Mouse (Mus musculus) liver, embryonic 16.5 days (tissue): ENCODE results near the gene Sars2. TPM values are rescaled to one million over a fixed set of nuclear protein-coding genes. Genes with fewer than 3 reads are reported as not detected.
A peak's percentile ranks its signal among the peaks of the same experiment; 100 is the strongest.

Experiments used
- ATAC-seq: fragments of 200-750 bp; cut with Nextera tagmentation; 2 replicates; pipeline ENCODE4 v1.8.0; 2017; ENCODE audit warnings: low read depth, mild to moderate bottlenecking, moderate number of reproducible peaks, moderate library complexity
- H3K27ac ChIP-seq: fragments of 300-500 bp; sonication (generic); 2 replicates; pipeline ENCODE4 v1.5.1; 2014; ENCODE audit warnings: mild to moderate bottlenecking, low read length
- H3K27me3 ChIP-seq: fragments of 300-500 bp; sonication (generic); 2 replicates; pipeline ENCODE4 v1.6.1; 2014; ENCODE audit warnings: low read depth, low read length, mixed read lengths; ENCODE audit not compliant: control insufficient read depth, insufficient read depth
- H3K36me3 ChIP-seq: fragments of 300-500 bp; sonication (generic); 2 replicates; pipeline ENCODE4 v1.6.1; 2014; ENCODE audit warnings: mild to moderate bottlenecking; ENCODE audit not compliant: control insufficient read depth, insufficient read depth
- H3K4me1 ChIP-seq: fragments of 300-500 bp; sonication (generic); 2 replicates; pipeline ENCODE4 v1.6.1; 2014; ENCODE audit warnings: low read depth, low read length, mixed read lengths; ENCODE audit not compliant: control insufficient read depth
- H3K4me2 ChIP-seq: fragments of 300-500 bp; sonication (generic); 2 replicates; pipeline ENCODE4 v1.6.1; 2014; ENCODE audit warnings: low read depth, low read length, mixed read lengths
- H3K4me3 ChIP-seq: fragments of 300-500 bp; sonication (generic); 2 replicates; pipeline ENCODE4 v1.5.1; 2014; ENCODE audit warnings: low read depth, mild to moderate bottlenecking, low read length
- H3K9ac ChIP-seq: fragments of 300-500 bp; sonication (generic); 2 replicates; pipeline ENCODE4 v1.6.1; 2014; ENCODE audit warnings: low read depth, low read length
- H3K9me3 ChIP-seq: fragments of 300-500 bp; sonication (generic); replicated peaks from 2 replicates; pipeline ENCODE4 v1.6.1; 2016; ENCODE audit warnings: low read length; ENCODE audit not compliant: control insufficient read depth
- WGBS: fragments of 180-500 bp; shearing (Covaris S2); extraction: QIAGEN DNeasy Blood & Tissue Kit; methylation state at CpG from one replicate; pipeline ENCODE4 v1.1.7; 2014; ENCODE audit not compliant: insufficient replicate concordance; 5-methylcytosine and 5-hydroxymethylcytosine counted together
- polyA plus RNA-seq: library from polyadenylated mRNA; unstranded; fragments of >200 nt; fragmentation: Nextera tagmentation; extraction: Ambion mirVana; gene quantifications from 2 replicates; pipeline ENCODE4 v1.2.1, GENCODE M21; 2015

The Sars2 gene
- polyA plus RNA-seq, 1 experiment from 2014 or later: 10.5 TPM

DNA sequence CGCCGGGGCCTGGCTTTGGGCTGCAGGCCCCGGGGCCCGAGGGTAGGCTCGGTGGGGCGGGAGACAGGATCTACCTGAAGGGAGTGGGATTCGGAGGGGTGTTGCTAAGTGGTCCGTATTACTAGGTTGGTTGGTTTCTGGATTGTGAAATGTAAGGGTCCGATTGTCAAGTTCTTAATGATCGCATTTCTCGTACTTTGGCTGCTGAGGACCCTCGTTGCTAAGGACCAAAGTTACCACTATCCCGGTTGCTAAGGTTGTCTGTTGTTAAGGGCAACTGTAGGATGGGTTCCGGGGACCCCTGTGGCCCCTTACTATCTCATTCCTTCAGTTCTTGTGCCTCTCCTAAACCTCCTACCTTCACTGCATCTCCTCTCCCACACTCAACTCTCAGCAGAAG, 25.1 kb downstream of the Sars2 start:
- Histone ChIP-seq H3K9me3 (no peaks in the 10 kb centered on the region), H3K27ac (peak overlapping the region; percentile 49; the same call in 1 of the 2 replicates), H3K36me3 (no peaks in the 10 kb centered on the region), H3K27me3 (no peaks in the 10 kb centered on the region), H3K4me2 (peak overlapping the region; percentile 89), H3K4me3 (peak overlapping the region; percentile 88), H3K9ac (peak overlapping the region; percentile 74), H3K4me1 (peaks cover 34% of the 10 kb centered on the region)
- no peak for ATAC-seq
- 8% methylated on average over 14 of the region's 14 CpGs for WGBS

DNA sequence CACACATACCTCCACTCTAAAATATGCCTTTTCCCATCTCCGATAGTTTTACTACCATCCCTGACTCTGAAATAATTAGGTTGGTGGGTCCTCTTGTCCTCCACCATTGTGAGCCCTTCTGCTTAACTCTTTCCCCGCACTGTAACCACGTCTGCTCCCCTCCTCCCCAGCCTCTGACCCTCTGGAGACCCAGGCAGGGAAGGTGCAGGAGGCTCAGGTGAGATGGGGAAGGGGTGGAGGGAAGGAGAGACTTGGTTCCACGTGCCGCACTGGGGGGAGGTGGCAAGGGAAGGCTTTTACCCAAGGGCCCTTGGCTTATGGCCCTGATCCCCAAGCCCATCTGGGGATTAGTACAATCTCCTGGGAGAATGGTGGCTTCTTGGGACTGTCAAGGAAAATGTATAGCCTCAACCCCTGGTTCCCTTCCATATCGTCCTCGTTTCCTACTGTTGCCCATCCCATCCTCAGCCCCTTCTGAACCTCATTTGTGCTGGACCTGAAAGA, 25.7 kb downstream of the Sars2 start, which contains the start of gene Nfkbib:
TSS of gene Nfkbib (minus strand) at position 51 of the 504 bp plus-strand sequence.
- Histone ChIP-seq H3K9me3 (no peaks in the 10 kb centered on the region), H3K36me3 (no peaks in the 10 kb centered on the region), H3K27me3 (no peaks in the 10 kb centered on the region), H3K27ac (peak within 1 kb of the TSS; percentile 49; the same call in 1 of the 2 replicates), H3K9ac (peak within 1 kb of the TSS; percentile 74), H3K4me3 (peak within 1 kb of the TSS; percentile 88), H3K4me2 (peak within 1 kb of the TSS; percentile 89), H3K4me1 (peaks cover 34% of the 10 kb centered on the region)
- 59% methylated on average over 7 of the region's 7 CpGs for WGBS
- no peak for ATAC-seq

DNA sequence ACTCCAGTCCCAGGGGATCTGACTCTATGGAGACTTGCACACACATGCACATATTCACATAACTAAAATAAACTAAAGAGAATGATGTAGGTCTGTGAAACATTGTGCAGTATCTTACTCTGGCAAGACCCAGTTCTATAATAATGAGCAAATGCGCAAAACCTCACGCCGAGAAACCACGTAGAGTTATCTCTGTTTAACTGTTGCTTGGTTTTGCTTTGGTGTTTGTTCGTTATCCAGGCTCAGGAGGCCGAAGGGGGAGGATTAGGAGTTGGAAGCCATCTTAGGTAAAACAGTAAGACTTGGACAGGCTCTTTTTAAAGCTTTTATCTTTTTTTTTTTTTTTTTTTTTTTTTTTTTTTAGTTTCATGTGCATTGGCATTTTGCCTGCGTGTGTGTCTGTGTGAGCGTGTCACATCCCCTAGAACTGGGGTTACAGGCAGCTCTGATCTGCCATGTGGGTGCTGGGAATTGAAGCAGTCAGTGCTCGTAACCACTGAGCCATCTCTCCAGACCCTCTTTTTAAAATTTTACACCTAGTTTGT, 27.7 kb downstream of the Sars2 start:
- Histone ChIP-seq H3K4me2 (no peak overlapping the region), H3K9me3 (no peaks in the 10 kb centered on the region), H3K36me3 (no peaks in the 10 kb centered on the region), H3K4me1 (peaks cover 34% of the 10 kb centered on the region), H3K27me3 (no peaks in the 10 kb centered on the region), H3K27ac (no peak overlapping the region), H3K4me3 (no peak overlapping the region), H3K9ac (no peak overlapping the region)
- 46% methylated on average over 9 of the region's 9 CpGs for WGBS
- ATAC-seq: no peak

DNA sequence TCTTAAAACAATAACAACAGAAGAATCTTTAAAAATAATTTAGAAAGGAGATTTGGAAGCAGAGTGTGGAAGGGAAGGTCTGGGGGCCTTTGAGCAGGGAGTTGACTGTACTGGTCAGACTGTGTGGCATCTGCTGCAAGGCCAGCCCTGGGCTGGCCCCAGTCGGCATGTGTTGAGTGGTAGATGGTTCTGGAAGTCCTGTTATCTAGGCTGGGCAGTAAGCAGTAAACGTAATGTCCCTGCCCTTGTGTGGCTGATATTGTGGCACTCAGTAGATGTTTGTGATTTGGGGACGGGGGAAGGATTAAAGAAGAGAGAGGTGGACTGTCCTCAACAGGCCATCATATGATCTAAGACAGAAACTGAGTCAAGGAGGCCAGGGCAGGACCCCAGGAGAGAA, 28.5 kb downstream of the Sars2 start:
- Histone ChIP-seq H3K27me3 (no peaks in the 10 kb centered on the region), H3K4me1 (peaks cover 33% of the 10 kb centered on the region), H3K4me3 (no peak overlapping the region), H3K9me3 (no peaks in the 10 kb centered on the region), H3K9ac (no peak overlapping the region), H3K27ac (no peak overlapping the region; the same call in 1 of the 2 replicates), H3K36me3 (no peaks in the 10 kb centered on the region), H3K4me2 (no peak overlapping the region)
- WGBS: 20% methylated on average over 3 of the region's 3 CpGs
- ATAC-seq: no peak

DNA sequence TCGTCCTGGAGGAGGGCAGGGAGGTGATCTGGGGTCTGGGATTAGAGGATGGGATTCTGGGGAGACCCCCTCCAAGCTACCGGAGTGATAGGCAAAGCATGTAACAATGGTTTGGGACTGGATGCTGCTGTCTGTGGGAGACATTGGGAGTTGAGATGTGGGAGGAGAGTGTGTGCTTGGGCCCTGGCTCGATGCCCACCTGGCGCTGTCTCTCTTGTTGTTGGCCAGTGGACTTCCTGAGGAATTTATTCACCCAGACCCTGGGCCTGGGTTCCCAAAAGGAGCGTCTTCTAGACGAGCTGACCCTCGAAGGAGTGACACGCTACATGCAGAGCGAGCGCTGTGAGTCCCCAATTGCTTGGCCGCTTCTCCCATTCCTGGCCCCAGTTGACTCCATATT, 30.1 kb downstream of the Sars2 start:
- H3K4me2 ChIP-seq: no peak overlapping the region
- H3K27me3 ChIP-seq: no peaks in the 10 kb centered on the region
- no peak overlapping the region for H3K27ac ChIP-seq
- no peak for ATAC-seq
- H3K36me3 ChIP-seq: no peaks in the 10 kb centered on the region
- H3K4me1 ChIP-seq: peaks cover 28% of the 10 kb centered on the region
- no peak overlapping the region for H3K4me3 ChIP-seq
- WGBS: 83% methylated on average over 11 of the region's 11 CpGs
- no peak overlapping the region for H3K9ac ChIP-seq
- no peaks in the 10 kb centered on the region for H3K9me3 ChIP-seq

DNA sequence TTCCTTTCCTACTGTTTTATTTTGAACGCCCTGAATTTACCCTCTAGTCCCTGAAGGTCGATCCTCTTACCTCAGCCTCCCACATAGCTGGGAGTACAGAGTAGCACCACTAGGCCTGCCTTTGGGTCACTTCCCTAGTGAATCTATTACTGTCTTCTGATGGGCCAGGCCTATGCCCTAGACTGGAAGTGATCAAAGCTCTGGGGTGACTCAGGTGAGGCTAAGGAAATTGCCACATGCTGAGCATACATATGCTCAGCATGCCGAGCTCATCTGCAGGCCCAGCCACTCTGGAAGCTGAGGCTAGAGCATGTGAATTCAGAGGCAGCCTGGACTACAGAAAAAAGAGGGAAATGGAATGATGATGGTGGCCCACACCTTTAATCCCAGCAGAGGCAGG, 31.4 kb downstream of the Sars2 start:
- WGBS: 60% methylated on average over 3 of the region's 3 CpGs
- no peaks in the 10 kb centered on the region for H3K36me3 ChIP-seq
- no peak overlapping the region for H3K4me2 ChIP-seq
- peaks cover 16% of the 10 kb centered on the region for H3K4me1 ChIP-seq
- no peak for ATAC-seq
- H3K4me3 ChIP-seq: no peak overlapping the region
- H3K27ac ChIP-seq: no peak overlapping the region
- H3K27me3 ChIP-seq: no peaks in the 10 kb centered on the region
- H3K9me3 ChIP-seq: no peaks in the 10 kb centered on the region
- no peak overlapping the region for H3K9ac ChIP-seq

DNA sequence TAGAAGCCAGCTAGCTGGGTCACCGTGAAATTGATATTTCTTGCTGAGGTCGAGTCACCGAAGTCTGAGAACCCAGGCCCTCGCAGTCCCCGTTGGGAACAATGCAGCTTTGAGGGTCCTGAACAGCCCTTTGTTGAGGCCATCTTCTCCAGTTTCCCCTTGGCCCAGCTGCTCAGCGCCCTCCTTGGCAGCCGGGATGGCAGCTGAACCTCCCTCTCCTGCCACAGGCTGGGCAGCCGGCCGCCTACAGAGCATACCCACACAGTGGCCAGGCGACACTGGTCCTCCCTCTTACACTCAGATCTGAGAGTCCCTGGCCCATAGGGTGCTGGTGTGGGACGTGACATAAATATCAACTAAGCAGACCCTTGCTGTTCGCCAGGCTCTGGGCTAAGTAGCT, 32.4 kb downstream of the Sars2 start:
- Histone ChIP-seq H3K27me3 (no peaks in the 10 kb centered on the region), H3K4me3 (no peak overlapping the region), H3K4me1 (peaks cover 15% of the 10 kb centered on the region), H3K9ac (no peak overlapping the region), H3K4me2 (no peak overlapping the region), H3K27ac (no peak overlapping the region), H3K9me3 (no peaks in the 10 kb centered on the region), H3K36me3 (no peaks in the 10 kb centered on the region)
- 84% methylated on average over 12 of the region's 12 CpGs for WGBS
- ATAC-seq: no peak

DNA sequence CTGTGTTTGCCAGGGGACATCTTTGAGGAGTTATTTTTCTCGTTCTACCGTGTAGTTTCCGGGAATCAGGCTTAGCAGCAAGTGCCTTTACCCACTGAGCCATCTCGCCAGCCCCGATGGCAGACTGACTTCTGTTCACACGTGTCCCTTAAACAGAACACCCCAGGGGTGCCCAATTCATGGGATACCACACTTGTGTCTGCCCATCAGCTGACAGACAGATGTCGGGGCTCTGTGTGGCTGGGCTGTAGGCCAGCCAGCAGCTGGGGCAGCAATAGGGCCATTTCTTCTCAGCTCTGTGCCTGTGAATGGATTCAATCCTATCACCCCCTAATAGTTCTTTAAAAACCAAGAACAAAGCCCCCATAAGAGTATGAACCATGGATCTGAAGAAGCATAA, 33.3 kb downstream of the Sars2 start:
- Histone ChIP-seq H3K4me2 (no peak overlapping the region), H3K4me1 (peaks cover 10% of the 10 kb centered on the region), H3K27me3 (no peaks in the 10 kb centered on the region), H3K9ac (no peak overlapping the region), H3K9me3 (no peaks in the 10 kb centered on the region), H3K36me3 (no peaks in the 10 kb centered on the region), H3K4me3 (no peak overlapping the region), H3K27ac (no peak overlapping the region)
- 70% methylated on average over 7 of the region's 7 CpGs for WGBS
- ATAC-seq: no peak

DNA sequence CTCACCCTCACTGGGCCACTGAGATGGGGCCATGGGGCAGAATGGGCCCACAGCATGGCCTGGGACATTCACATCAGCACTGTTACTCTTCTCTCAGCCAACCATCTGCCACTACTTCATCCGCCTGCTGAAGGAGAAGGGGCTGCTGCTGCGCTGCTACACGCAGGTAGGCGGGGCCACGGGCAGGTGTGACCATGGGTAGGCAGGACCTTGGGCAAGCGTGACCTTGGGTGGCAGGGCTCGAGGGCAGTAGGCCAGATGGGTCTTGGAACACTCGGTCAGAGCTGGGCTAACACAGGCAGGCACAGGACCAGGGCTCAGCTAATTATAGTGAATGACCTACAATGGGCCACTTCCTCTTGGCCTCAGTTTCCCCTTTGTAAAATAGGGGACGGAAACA, 37.0 kb downstream of the Sars2 start:
- no peak for ATAC-seq
- H3K4me3 ChIP-seq: no peak overlapping the region
- H3K4me1 ChIP-seq: peaks cover 9% of the 10 kb centered on the region
- 77% methylated on average over 9 of the region's 9 CpGs for WGBS
- H3K4me2 ChIP-seq: no peak overlapping the region
- no peaks in the 10 kb centered on the region for H3K36me3 ChIP-seq
- H3K9me3 ChIP-seq: no peaks in the 10 kb centered on the region
- no peak overlapping the region for H3K9ac ChIP-seq
- no peaks in the 10 kb centered on the region for H3K27me3 ChIP-seq
- H3K27ac ChIP-seq: no peak overlapping the region
